Mouse (Mus musculus) CD4-positive, CD25-positive, alpha-beta regulatory T cell, adult 9 weeks (primary cell): ENCODE data around the gene Gm14443. TPM values are rescaled to one million over a fixed set of nuclear protein-coding genes. Genes with fewer than 3 reads are reported as not detected.

Experiments
- polyA plus RNA-seq: library from polyadenylated mRNA; unstranded; fragments of 100-300 nt; shearing (Covaris generic); gene quantifications from one replicate; pipeline ENCODE4 v1.2.1, GENCODE M21; 2017

The Gm14443 gene
- not detected for polyA plus RNA-seq

DNA sequence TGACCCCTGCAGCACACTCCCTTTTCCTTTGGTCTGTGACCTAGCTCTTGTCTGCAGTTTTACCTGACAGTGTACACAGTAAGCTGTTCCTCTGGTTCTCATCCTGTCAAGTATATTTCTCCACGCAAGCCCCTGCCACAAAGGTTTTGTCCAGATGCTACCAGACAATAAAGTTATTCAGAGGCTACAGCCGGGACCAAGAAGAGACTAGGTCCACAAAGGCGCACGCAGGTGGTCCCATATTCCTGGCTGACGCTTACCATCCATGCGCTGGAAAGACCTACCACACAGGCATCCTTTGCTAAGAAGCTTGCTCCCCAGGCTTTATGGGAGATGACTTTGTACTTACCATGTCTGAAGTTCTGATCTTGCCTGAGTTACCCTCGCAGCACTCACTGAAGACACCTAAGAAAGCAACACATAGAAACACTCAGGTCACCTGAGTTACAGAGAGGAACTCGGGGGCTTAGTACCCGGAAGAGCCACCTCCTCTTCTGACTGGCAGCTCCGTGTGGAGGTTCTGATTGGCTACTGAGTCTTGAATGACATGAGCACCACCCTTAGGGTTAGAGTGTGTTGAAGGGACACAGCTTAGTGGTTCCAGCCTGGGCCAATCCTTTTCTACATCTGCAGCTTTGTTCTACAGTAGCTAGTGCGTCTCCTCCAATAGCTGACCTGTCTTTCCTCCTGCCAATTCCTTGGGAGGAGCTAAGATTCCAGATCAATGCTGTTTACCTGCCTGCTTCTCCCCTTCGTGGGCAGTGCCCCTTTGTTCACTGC, at the start of gene Gm14443:
TSS of gene Gm14443 (minus strand) at position 471 of the 780 bp plus-strand sequence.

GRCm38 (mm10) chr2:175206732-175207131, 31.1 kb upstream of the Gm14443 start, which contains the start of gene Gm14391:
Gene Gm14391, minus strand, starts transcription at chr2:175206917.

DNA sequence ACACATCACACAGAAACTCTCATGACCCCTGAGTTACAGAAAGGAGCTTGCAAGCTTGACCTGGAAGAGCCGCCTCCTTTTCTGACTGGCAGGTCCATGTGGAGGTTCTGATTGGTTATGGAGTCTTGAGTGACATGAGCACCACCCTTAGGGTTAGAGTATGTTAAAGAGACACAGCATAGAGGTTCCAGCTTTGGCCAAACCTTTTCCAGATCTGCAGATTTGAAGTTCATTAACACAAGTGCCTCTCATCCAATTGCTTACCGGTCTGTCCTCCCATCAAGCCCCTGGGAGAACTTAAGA, 33.7 kb downstream of the Gm14443 start, which contains the start of gene Gm14399:
TSS of gene Gm14399 (minus strand) at position 20 of the 303 bp plus-strand sequence.

Other genes with a start within 250 kb of the Gm14443 start
- gene Gm14444, start 165.6 kb downstream of the Gm14443 start, polyA plus RNA-seq, result not detected
- gene Gm14393, start 108.1 kb downstream of the Gm14443 start, polyA plus RNA-seq, result not detected
- 14.3 TPM for gene Gm14399, start 33.9 kb downstream of the Gm14443 start, polyA plus RNA-seq
- 10.4 TPM for gene Gm14391, start 31.0 kb upstream of the Gm14443 start, polyA plus RNA-seq
- gene Gm14440, start 99.3 kb upstream of the Gm14443 start, polyA plus RNA-seq, result 4.6 TPM
- gene Gm4631, start 162.3 kb upstream of the Gm14443 start, polyA plus RNA-seq, result 18.1 TPM
- 2.8 TPM for gene Zfp968, start 196.6 kb upstream of the Gm14443 start, polyA plus RNA-seq